Comparison of ENCODE assay signal across 13 mouse cellular contexts in genomic region chr9:94301896-94302295, GRCm38 (mm10).
"Had no signal": no experiment of that assay in that cellular context is flagged by ENCODE, and none has a peak within 500 bp of the region (broad histone marks: within the 10 kb centered on the region; RNA-seq: fewer than 3 reads in every experiment).

No protein-coding gene starts in this region.

- H3K4me2 ChIP-seq: limb, embryonic 13.5 days; midbrain, embryonic 13.5 days; neural tube, embryonic 15.5 days had no signal

- H3K9me3 ChIP-seq: limb, embryonic 13.5 days; midbrain, embryonic 13.5 days; neural tube, embryonic 15.5 days had no signal

- H3K27ac ChIP-seq: kidney, postnatal 0 days; limb, embryonic 13.5 days; liver, embryonic 14.5 days; midbrain, embryonic 13.5 days; neural tube, embryonic 15.5 days had no signal

- H3K36me3 ChIP-seq: limb, embryonic 13.5 days; midbrain, embryonic 13.5 days; neural tube, embryonic 15.5 days had no signal

- ATAC-seq: midbrain, embryonic 13.5 days had no signal

- H3K4me1 ChIP-seq: midbrain, embryonic 13.5 days; neural tube, embryonic 15.5 days had no signal

- H3K27me3 ChIP-seq: limb, embryonic 13.5 days; midbrain, embryonic 13.5 days; neural tube, embryonic 15.5 days had no signal

- DNase-seq: kidney, postnatal 36 days; layer of hippocampus, adult 9-11 months; layer of hippocampus, postnatal 36 days; left cerebral cortex, postnatal 4 days; lung, adult 18-20 months; right cerebral cortex, postnatal 25 days; thymus, postnatal 4 days had no signal

- H3K4me3 ChIP-seq: limb, embryonic 13.5 days; midbrain, embryonic 13.5 days; myocyte; neural tube, embryonic 15.5 days had no signal

- H3K9ac ChIP-seq: limb, embryonic 13.5 days; liver, embryonic 14.5 days; midbrain, embryonic 13.5 days; neural tube, embryonic 15.5 days had no signal
